Mouse (Mus musculus) G1E (cell line): Measurements from ENCODE around the gene Pfkl.
A peak's percentile ranks its signal among the peaks of the same experiment; 100 is the strongest.

Experiments used
- CTCF ChIP-seq: IDR thresholded peaks from 2 replicates; pipeline ENCODE4 v1.5.1; 2012; ENCODE audit warnings: low read depth, low read length, inconsistent platforms, mixed read lengths
- GATA1 ChIP-seq: IDR thresholded peaks from 2 replicates; pipeline ENCODE4 v1.6.1; 2012; ENCODE audit warnings: borderline replicate concordance, low read length, inconsistent platforms, mixed read lengths
- TAL1 ChIP-seq: conservative IDR thresholded peaks from 2 replicates; pipeline ENCODE4 v1.6.1; 2012; ENCODE audit warnings: low read depth, low read length, inconsistent platforms, mixed read lengths

GRCm38 (mm10) chr10:78018797-78019203 lies 8.9 kb upstream of the Pfkl start:
- TF ChIP-seq TAL1 (no peak), CTCF (peak; percentile 89), GATA1 (no peak)
